Mouse (Mus musculus): ENCODE data around the gene Asah2. TPM values are rescaled to one million over a fixed set of nuclear protein-coding genes. Genes with fewer than 3 reads are reported as not detected.

Gene Asah2
- 2.0 and 2.2 TPM in 2 replicates for polyA plus RNA-seq (2015; fragmentation: Nextera tagmentation; extraction: Ambion mirVana)

- Histone ChIP-seq H3K36me3 (ENCODE audit: insufficient read depth, low read length) (no peaks in the 10 kb centered on the region), H3K4me2 (ENCODE audit: low read length) (peak within 1 kb of the TSS; percentile 58), H3K27ac (peak within 1 kb of the TSS; percentile 99), H3K9me3 (replicated peaks; ENCODE audit: low read length) (no peaks in the 10 kb centered on the region), H3K4me1 (replicated peaks; ENCODE audit: insufficient read depth, low read length) (peaks cover 12% of the 10 kb centered on the region), H3K27me3 (ENCODE audit: insufficient read depth, low read length) (no peaks in the 10 kb centered on the region), H3K4me3 (replicated peaks; ENCODE audit: low read depth, low read length) (peak within 1 kb of the TSS; percentile 72), H3K9ac (ENCODE audit: low read depth, low read length) (peak within 1 kb of the TSS; percentile 99)
- peak; percentile 51 for TF ChIP-seq CTCF (IDR thresholded peaks at IDR 0.05; ENCODE audit: low read depth)
- WGBS: 0% methylated on average over 28 of the region's 28 CpGs
- ATAC-seq (replicated peaks; ENCODE audit: low FRiP score, low read depth) (peak; percentile 92), DNase-seq (ENCODE audit: low spot score) (peak; percentile 95)
Observed at GRCm38 (mm10) chr19:32107771-32108306, at the start of gene Asah2. Asah2 (minus strand) TSS chr19:32108211.

- H3K27ac ChIP-seq: no peak overlapping the region
- DNase-seq (ENCODE audit: low spot score) (no peak), ATAC-seq (replicated peaks; ENCODE audit: low FRiP score, low read depth) (no peak)
- no peak overlapping the region for H3K4me3 ChIP-seq (replicated peaks; ENCODE audit: low read depth, low read length)
- TF ChIP-seq CTCF (IDR thresholded peaks at IDR 0.05; ENCODE audit: low read depth): no peak
- no peak overlapping the region for H3K9ac ChIP-seq (ENCODE audit: low read depth, low read length)
- H3K36me3 ChIP-seq (ENCODE audit: insufficient read depth, low read length): peaks cover 16% of the 10 kb centered on the region
- no peak overlapping the region for H3K4me2 ChIP-seq (ENCODE audit: low read length)
- H3K4me1 ChIP-seq (replicated peaks; ENCODE audit: insufficient read depth, low read length): no peaks in the 10 kb centered on the region
- 86% methylated on average over 6 of the region's 6 CpGs for WGBS
- no peaks in the 10 kb centered on the region for H3K27me3 ChIP-seq (ENCODE audit: insufficient read depth, low read length)
- no peaks in the 10 kb centered on the region for H3K9me3 ChIP-seq (replicated peaks; ENCODE audit: low read length)
Observed at GRCm38 (mm10) chr19:32157045-32157444, 49.0 kb upstream of the Asah2 start.

- Histone ChIP-seq H3K9ac (ENCODE audit: low read depth, low read length) (no peak overlapping the region), H3K27me3 (ENCODE audit: insufficient read depth, low read length) (no peaks in the 10 kb centered on the region), H3K4me1 (replicated peaks; ENCODE audit: insufficient read depth, low read length) (no peaks in the 10 kb centered on the region), H3K36me3 (ENCODE audit: insufficient read depth, low read length) (0 out of 2 replicates have a peak, but pooled peaks cover 3% of the 10 kb centered on the region), H3K27ac (no peak overlapping the region), H3K4me2 (ENCODE audit: low read length) (no peak overlapping the region), H3K9me3 (replicated peaks; ENCODE audit: low read length) (no peaks in the 10 kb centered on the region), H3K4me3 (replicated peaks; ENCODE audit: low read depth, low read length) (no peak overlapping the region)
- 68% methylated on average over 6 of the region's 6 CpGs for WGBS
- DNase-seq (ENCODE audit: low spot score) (no peak), ATAC-seq (replicated peaks; ENCODE audit: low FRiP score, low read depth) (no peak)
- TF ChIP-seq CTCF (IDR thresholded peaks at IDR 0.05; ENCODE audit: low read depth): peak; percentile 22; the same call in 1 of the 2 replicates
Observed at GRCm38 (mm10) chr19:32152529-32152928, 44.5 kb upstream of the Asah2 start.

- WGBS: 76% methylated on average over 5 of the region's 5 CpGs
- Histone ChIP-seq H3K4me3 (replicated peaks; ENCODE audit: low read depth, low read length) (no peak overlapping the region), H3K36me3 (ENCODE audit: insufficient read depth, low read length) (no peaks in the 10 kb centered on the region), H3K9ac (ENCODE audit: low read depth, low read length) (no peak overlapping the region), H3K9me3 (replicated peaks; ENCODE audit: low read length) (no peaks in the 10 kb centered on the region), H3K4me2 (ENCODE audit: low read length) (no peak overlapping the region), H3K27ac (no peak overlapping the region), H3K27me3 (ENCODE audit: insufficient read depth, low read length) (no peaks in the 10 kb centered on the region), H3K4me1 (replicated peaks; ENCODE audit: insufficient read depth, low read length) (no peaks in the 10 kb centered on the region)
- no peak for TF ChIP-seq CTCF (IDR thresholded peaks at IDR 0.05; ENCODE audit: low read depth)
- ATAC-seq (replicated peaks; ENCODE audit: low FRiP score, low read depth) (no peak), DNase-seq (ENCODE audit: low spot score) (no peak)
Observed at GRCm38 (mm10) chr19:32148710-32149109, 40.7 kb upstream of the Asah2 start.

- TF ChIP-seq CTCF (IDR thresholded peaks at IDR 0.05; ENCODE audit: low read depth): no peak
- Histone ChIP-seq H3K4me2 (ENCODE audit: low read length) (no peak overlapping the region), H3K4me3 (replicated peaks; ENCODE audit: low read depth, low read length) (no peak overlapping the region), H3K27ac (no peak overlapping the region), H3K4me1 (replicated peaks; ENCODE audit: insufficient read depth, low read length) (no peaks in the 10 kb centered on the region), H3K36me3 (ENCODE audit: insufficient read depth, low read length) (no peaks in the 10 kb centered on the region), H3K9me3 (replicated peaks; ENCODE audit: low read length) (no peaks in the 10 kb centered on the region), H3K27me3 (ENCODE audit: insufficient read depth, low read length) (no peaks in the 10 kb centered on the region), H3K9ac (ENCODE audit: low read depth, low read length) (no peak overlapping the region)
- ATAC-seq (replicated peaks; ENCODE audit: low FRiP score, low read depth) (no peak), DNase-seq (ENCODE audit: low spot score) (no peak)
- 86% methylated on average over 6 of the region's 6 CpGs for WGBS
Observed at GRCm38 (mm10) chr19:32142383-32142782, 34.4 kb upstream of the Asah2 start.

- H3K27me3 ChIP-seq (ENCODE audit: insufficient read depth, low read length): no peaks in the 10 kb centered on the region
- 67% methylated on average over 14 of the region's 14 CpGs for WGBS
- no peaks in the 10 kb centered on the region for H3K4me1 ChIP-seq (replicated peaks; ENCODE audit: insufficient read depth, low read length)
- H3K27ac ChIP-seq: no peak overlapping the region
- ATAC-seq (replicated peaks; ENCODE audit: low FRiP score, low read depth) (no peak), DNase-seq (ENCODE audit: low spot score) (no peak)
- H3K4me2 ChIP-seq (ENCODE audit: low read length): no peak overlapping the region
- no peak overlapping the region for H3K4me3 ChIP-seq (replicated peaks; ENCODE audit: low read depth, low read length)
- no peak overlapping the region for H3K9ac ChIP-seq (ENCODE audit: low read depth, low read length)
- H3K9me3 ChIP-seq (replicated peaks; ENCODE audit: low read length): no peaks in the 10 kb centered on the region
- H3K36me3 ChIP-seq (ENCODE audit: insufficient read depth, low read length): no peaks in the 10 kb centered on the region
- no peak for TF ChIP-seq CTCF (IDR thresholded peaks at IDR 0.05; ENCODE audit: low read depth)
Observed at GRCm38 (mm10) chr19:32138361-32139088, 30.5 kb upstream of the Asah2 start.
